Mouse (Mus musculus): ENCODE data around the gene Vtcn1. TPM values are rescaled to one million over a fixed set of nuclear protein-coding genes. Genes with fewer than 3 reads are reported as not detected.

Gene Vtcn1
- polyA plus RNA-seq, 1 experiment, result 1.3 TPM

DNA sequence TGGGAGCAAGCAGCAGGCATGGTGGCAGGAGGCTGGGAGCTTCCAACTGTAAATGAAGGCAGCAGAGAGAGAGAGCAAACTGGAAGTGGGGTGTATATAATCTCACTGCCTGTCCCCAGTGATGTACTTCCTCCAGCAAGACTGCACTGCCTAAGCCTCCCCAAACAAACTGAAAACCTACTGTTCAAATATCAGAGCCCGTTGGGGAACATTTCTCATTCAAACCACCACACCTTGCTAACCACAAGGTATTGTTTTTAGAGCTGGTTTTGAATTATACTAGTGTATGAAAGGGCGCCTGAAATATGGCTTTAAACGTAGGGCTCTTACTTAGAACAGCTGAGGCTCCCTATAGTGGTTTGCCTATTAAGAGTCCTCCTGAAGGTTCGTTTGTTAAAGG, 6.5 kb upstream of the Vtcn1 start:
- H3K36me3 ChIP-seq (ENCODE audit: control insufficient read depth, insufficient read depth, low read length), result no peaks in the 10 kb centered on the region
- no peaks in the 10 kb centered on the region for H3K27me3 ChIP-seq (ENCODE audit: control insufficient read depth, insufficient read depth, low read length)
- no peaks in the 10 kb centered on the region for H3K4me1 ChIP-seq (ENCODE audit: control insufficient read depth, insufficient read depth, low read length)
- H3K4me3 ChIP-seq (ENCODE audit: control insufficient read depth, low read depth, low read length), result no peak overlapping the region
- TF ChIP-seq CTCF (IDR thresholded peaks at IDR 0.05; ENCODE audit: control insufficient read depth, insufficient read depth, insufficient replicate concordance, low read depth, low read length), result no peak
- no peak for TF ChIP-seq POLR2A (IDR thresholded peaks at IDR 0.05; ENCODE audit: control insufficient read depth, low read depth, low read length)
- no peak overlapping the region for H3K27ac ChIP-seq (ENCODE audit: control insufficient read depth, insufficient read depth, low read depth, low read length)

DNA sequence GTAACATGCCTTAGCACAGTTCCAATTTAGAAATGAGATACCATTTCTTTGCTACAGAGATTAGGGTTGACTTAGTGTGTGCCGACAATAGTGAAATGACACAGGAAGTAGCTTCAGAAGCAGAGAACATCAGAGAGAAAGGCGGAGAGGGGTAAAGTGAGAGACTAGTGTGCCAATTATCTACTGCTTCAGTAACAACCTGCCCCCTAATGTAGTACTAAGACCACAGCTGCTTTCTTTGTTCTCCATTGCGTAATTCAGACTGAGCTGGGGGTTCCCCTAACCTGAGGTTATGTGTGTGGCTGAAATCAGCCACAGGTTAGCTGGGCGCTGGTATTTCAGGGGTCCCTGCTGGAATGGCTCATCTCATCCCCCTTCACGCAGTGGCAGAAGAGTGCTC, 5.7 kb upstream of the Vtcn1 start:
- TF ChIP-seq POLR2A (IDR thresholded peaks at IDR 0.05; ENCODE audit: control insufficient read depth, low read depth, low read length), result no peak
- TF ChIP-seq CTCF (IDR thresholded peaks at IDR 0.05; ENCODE audit: control insufficient read depth, insufficient read depth, insufficient replicate concordance, low read depth, low read length), result no peak
- H3K4me1 ChIP-seq (ENCODE audit: control insufficient read depth, insufficient read depth, low read length), result no peaks in the 10 kb centered on the region
- no peaks in the 10 kb centered on the region for H3K36me3 ChIP-seq (ENCODE audit: control insufficient read depth, insufficient read depth, low read length)
- no peak overlapping the region for H3K4me3 ChIP-seq (ENCODE audit: control insufficient read depth, low read depth, low read length)
- no peaks in the 10 kb centered on the region for H3K27me3 ChIP-seq (ENCODE audit: control insufficient read depth, insufficient read depth, low read length)
- H3K27ac ChIP-seq (ENCODE audit: control insufficient read depth, insufficient read depth, low read depth, low read length), result no peak overlapping the region

- no peaks in the 10 kb centered on the region for H3K27me3 ChIP-seq (ENCODE audit: control insufficient read depth, insufficient read depth, low read length)
- H3K4me3 ChIP-seq (ENCODE audit: control insufficient read depth, low read depth, low read length), result no peak overlapping the region
- H3K27ac ChIP-seq (ENCODE audit: control insufficient read depth, insufficient read depth, low read depth, low read length), result no peak overlapping the region
- H3K4me1 ChIP-seq (ENCODE audit: control insufficient read depth, insufficient read depth, low read length), result no peaks in the 10 kb centered on the region
- TF ChIP-seq POLR2A (IDR thresholded peaks at IDR 0.05; ENCODE audit: control insufficient read depth, low read depth, low read length), result no peak
- TF ChIP-seq CTCF (IDR thresholded peaks at IDR 0.05; ENCODE audit: control insufficient read depth, insufficient read depth, insufficient replicate concordance, low read depth, low read length), result no peak
- no peaks in the 10 kb centered on the region for H3K36me3 ChIP-seq (ENCODE audit: control insufficient read depth, insufficient read depth, low read length)
These were observed 4.4 kb upstream of the Vtcn1 start for GRCm38 (mm10) chr3:100820852-100821251.

DNA sequence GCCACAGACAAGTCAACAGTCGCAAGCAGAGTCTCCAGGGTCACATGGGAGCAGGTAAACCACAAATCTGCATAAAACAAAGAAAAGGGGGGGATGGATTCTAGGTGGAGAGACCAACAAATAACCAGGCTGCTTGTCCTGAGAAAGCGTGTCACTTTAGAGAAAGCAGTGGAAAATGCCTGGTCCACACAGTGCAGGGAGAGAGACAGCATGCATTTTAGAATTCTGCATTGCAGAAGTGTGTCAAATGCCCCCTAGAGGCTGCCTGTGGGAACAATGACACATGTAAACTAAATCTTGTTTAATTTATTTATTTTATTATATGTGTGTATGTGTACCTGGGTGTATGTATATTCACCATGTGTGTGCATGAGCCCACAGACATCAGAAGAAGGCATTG, 4.0 kb upstream of the Vtcn1 start:
- Histone ChIP-seq H3K4me1 (ENCODE audit: control insufficient read depth, insufficient read depth, low read length) (no peaks in the 10 kb centered on the region), H3K4me3 (ENCODE audit: control insufficient read depth, low read depth, low read length) (no peak overlapping the region), H3K36me3 (ENCODE audit: control insufficient read depth, insufficient read depth, low read length) (no peaks in the 10 kb centered on the region), H3K27ac (ENCODE audit: control insufficient read depth, insufficient read depth, low read depth, low read length) (no peak overlapping the region), H3K27me3 (ENCODE audit: control insufficient read depth, insufficient read depth, low read length) (no peaks in the 10 kb centered on the region)
- TF ChIP-seq CTCF (IDR thresholded peaks at IDR 0.05; ENCODE audit: control insufficient read depth, insufficient read depth, insufficient replicate concordance, low read depth, low read length), result no peak
- no peak for TF ChIP-seq POLR2A (IDR thresholded peaks at IDR 0.05; ENCODE audit: control insufficient read depth, low read depth, low read length)

GRCm38 (mm10) chr3:100843784-100844183, 18.5 kb downstream of the Vtcn1 start:
- Histone ChIP-seq H3K36me3 (ENCODE audit: control insufficient read depth, insufficient read depth, low read length) (no peaks in the 10 kb centered on the region), H3K4me3 (ENCODE audit: control insufficient read depth, low read depth, low read length) (no peak overlapping the region), H3K27me3 (ENCODE audit: control insufficient read depth, insufficient read depth, low read length) (no peaks in the 10 kb centered on the region), H3K27ac (ENCODE audit: control insufficient read depth, insufficient read depth, low read depth, low read length) (no peak overlapping the region), H3K4me1 (ENCODE audit: control insufficient read depth, insufficient read depth, low read length) (no peaks in the 10 kb centered on the region)
- TF ChIP-seq CTCF (IDR thresholded peaks at IDR 0.05; ENCODE audit: control insufficient read depth, insufficient read depth, insufficient replicate concordance, low read depth, low read length) (no peak), POLR2A (IDR thresholded peaks at IDR 0.05; ENCODE audit: control insufficient read depth, low read depth, low read length) (no peak)

DNA sequence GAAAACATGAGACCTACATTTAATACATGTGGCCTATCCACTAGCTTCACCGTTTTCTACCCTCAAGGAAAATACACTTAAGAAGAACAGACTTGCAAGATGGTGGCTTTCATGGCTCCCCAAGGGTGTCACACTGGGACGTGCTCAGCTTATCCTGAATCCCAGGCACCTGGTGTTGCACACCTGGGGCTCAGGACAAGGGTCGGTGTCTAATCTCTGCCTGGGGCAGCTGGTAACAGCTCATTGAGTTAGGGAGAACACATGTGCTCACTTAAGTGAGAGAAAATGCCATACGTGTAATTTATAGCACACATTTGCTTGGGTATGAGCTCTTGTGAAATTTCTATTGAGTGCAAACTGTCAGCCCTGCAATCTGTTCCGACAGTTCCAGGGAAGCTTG, 19.1 kb downstream of the Vtcn1 start:
- Histone ChIP-seq H3K27ac (ENCODE audit: control insufficient read depth, insufficient read depth, low read depth, low read length) (no peak overlapping the region), H3K27me3 (ENCODE audit: control insufficient read depth, insufficient read depth, low read length) (no peaks in the 10 kb centered on the region), H3K36me3 (ENCODE audit: control insufficient read depth, insufficient read depth, low read length) (no peaks in the 10 kb centered on the region), H3K4me1 (ENCODE audit: control insufficient read depth, insufficient read depth, low read length) (no peaks in the 10 kb centered on the region), H3K4me3 (ENCODE audit: control insufficient read depth, low read depth, low read length) (no peak overlapping the region)
- no peak for TF ChIP-seq POLR2A (IDR thresholded peaks at IDR 0.05; ENCODE audit: control insufficient read depth, low read depth, low read length)
- no peak for TF ChIP-seq CTCF (IDR thresholded peaks at IDR 0.05; ENCODE audit: control insufficient read depth, insufficient read depth, insufficient replicate concordance, low read depth, low read length)

- TF ChIP-seq CTCF (IDR thresholded peaks at IDR 0.05; ENCODE audit: control insufficient read depth, insufficient read depth, insufficient replicate concordance, low read depth, low read length) (no peak), POLR2A (IDR thresholded peaks at IDR 0.05; ENCODE audit: control insufficient read depth, low read depth, low read length) (no peak)
- H3K36me3 ChIP-seq (ENCODE audit: control insufficient read depth, insufficient read depth, low read length), result no peaks in the 10 kb centered on the region
- H3K27me3 ChIP-seq (ENCODE audit: control insufficient read depth, insufficient read depth, low read length), result no peaks in the 10 kb centered on the region
- H3K4me1 ChIP-seq (ENCODE audit: control insufficient read depth, insufficient read depth, low read length), result no peaks in the 10 kb centered on the region
- no peak overlapping the region for H3K4me3 ChIP-seq (ENCODE audit: control insufficient read depth, low read depth, low read length)
- H3K27ac ChIP-seq (ENCODE audit: control insufficient read depth, insufficient read depth, low read depth, low read length), result no peak overlapping the region
These were observed 23.1 kb downstream of the Vtcn1 start for GRCm38 (mm10) chr3:100848348-100848747.

- Histone ChIP-seq H3K4me1 (ENCODE audit: control insufficient read depth, insufficient read depth, low read length) (no peaks in the 10 kb centered on the region), H3K27me3 (ENCODE audit: control insufficient read depth, insufficient read depth, low read length) (no peaks in the 10 kb centered on the region), H3K36me3 (ENCODE audit: control insufficient read depth, insufficient read depth, low read length) (no peaks in the 10 kb centered on the region), H3K27ac (ENCODE audit: control insufficient read depth, insufficient read depth, low read depth, low read length) (no peak overlapping the region), H3K4me3 (ENCODE audit: control insufficient read depth, low read depth, low read length) (no peak overlapping the region)
- no peak for TF ChIP-seq CTCF (IDR thresholded peaks at IDR 0.05; ENCODE audit: control insufficient read depth, insufficient read depth, insufficient replicate concordance, low read depth, low read length)
- TF ChIP-seq POLR2A (IDR thresholded peaks at IDR 0.05; ENCODE audit: control insufficient read depth, low read depth, low read length), result no peak
These were observed 25.2 kb downstream of the Vtcn1 start for GRCm38 (mm10) chr3:100850468-100850867.
